Mouse (Mus musculus) stomach, embryonic 16.5 days (tissue): ENCODE data around the gene Hist3h2ba. TPM values are rescaled to one million over a fixed set of nuclear protein-coding genes. Genes with fewer than 3 reads are reported as not detected.
A peak's percentile ranks its signal among the peaks of the same experiment; 100 is the strongest.

ENCODE experiments used
- ATAC-seq: fragments of 200-750 bp; cut with Nextera tagmentation; 2 replicates; pipeline ENCODE4 v1.8.0; 2017; ENCODE audit warnings: moderate number of reproducible peaks, moderate TSS enrichment; ENCODE audit not compliant: insufficient read depth, low FRiP score
- H3K27ac ChIP-seq: fragments of 300-500 bp; sonication (generic); 2 replicates; pipeline ENCODE4 v1.5.1; 2014; ENCODE audit warnings: low read length
- H3K27me3 ChIP-seq: fragments of 300-500 bp; sonication (generic); 2 replicates; pipeline ENCODE4 v1.6.1; 2014; ENCODE audit warnings: low read length, control low read depth, mixed read lengths; ENCODE audit not compliant: control insufficient read depth, insufficient read depth
- H3K36me3 ChIP-seq: fragments of 300-500 bp; sonication (generic); 2 replicates; pipeline ENCODE4 v1.6.1; 2014; ENCODE audit warnings: low read length; ENCODE audit not compliant: control insufficient read depth, insufficient read depth
- H3K4me1 ChIP-seq: fragments of 300-500 bp; sonication (generic); 2 replicates; pipeline ENCODE4 v1.6.1; 2014; ENCODE audit warnings: low read length, control low read depth, mixed read lengths; ENCODE audit not compliant: control insufficient read depth, insufficient read depth
- H3K4me2 ChIP-seq: fragments of 300-500 bp; sonication (generic); 2 replicates; pipeline ENCODE4 v1.6.1; 2014; ENCODE audit warnings: low read depth, low read length, mixed read lengths
- H3K4me3 ChIP-seq: fragments of 300-500 bp; sonication (generic); replicated peaks from 2 replicates; pipeline ENCODE4 v1.5.1; 2014; ENCODE audit warnings: mild to moderate bottlenecking, low read length
- H3K9ac ChIP-seq: fragments of 300-500 bp; sonication (generic); 2 replicates; pipeline ENCODE4 v1.6.1; 2014; ENCODE audit warnings: low read length
- H3K9me3 ChIP-seq: fragments of 300-500 bp; sonication (generic); replicated peaks from 2 replicates; pipeline ENCODE4 v1.6.1; 2016; ENCODE audit warnings: low read length, control low read depth; ENCODE audit not compliant: control insufficient read depth
- WGBS: fragments of 180-500 bp; shearing (Covaris S2); extraction: QIAGEN DNeasy Blood & Tissue Kit; methylation state at CpG from one replicate; pipeline ENCODE4 v1.1.7; 2014; 5-methylcytosine and 5-hydroxymethylcytosine counted together
- polyA plus RNA-seq: library from polyadenylated mRNA; unstranded; fragments of >200 nt; fragmentation: Nextera tagmentation; extraction: Ambion mirVana; gene quantifications from 2 replicates; pipeline ENCODE4 v1.2.1, GENCODE M21; 2015

The Hist3h2ba gene
- polyA plus RNA-seq: 44.0 and 50.7 TPM in 2 replicates

DNA sequence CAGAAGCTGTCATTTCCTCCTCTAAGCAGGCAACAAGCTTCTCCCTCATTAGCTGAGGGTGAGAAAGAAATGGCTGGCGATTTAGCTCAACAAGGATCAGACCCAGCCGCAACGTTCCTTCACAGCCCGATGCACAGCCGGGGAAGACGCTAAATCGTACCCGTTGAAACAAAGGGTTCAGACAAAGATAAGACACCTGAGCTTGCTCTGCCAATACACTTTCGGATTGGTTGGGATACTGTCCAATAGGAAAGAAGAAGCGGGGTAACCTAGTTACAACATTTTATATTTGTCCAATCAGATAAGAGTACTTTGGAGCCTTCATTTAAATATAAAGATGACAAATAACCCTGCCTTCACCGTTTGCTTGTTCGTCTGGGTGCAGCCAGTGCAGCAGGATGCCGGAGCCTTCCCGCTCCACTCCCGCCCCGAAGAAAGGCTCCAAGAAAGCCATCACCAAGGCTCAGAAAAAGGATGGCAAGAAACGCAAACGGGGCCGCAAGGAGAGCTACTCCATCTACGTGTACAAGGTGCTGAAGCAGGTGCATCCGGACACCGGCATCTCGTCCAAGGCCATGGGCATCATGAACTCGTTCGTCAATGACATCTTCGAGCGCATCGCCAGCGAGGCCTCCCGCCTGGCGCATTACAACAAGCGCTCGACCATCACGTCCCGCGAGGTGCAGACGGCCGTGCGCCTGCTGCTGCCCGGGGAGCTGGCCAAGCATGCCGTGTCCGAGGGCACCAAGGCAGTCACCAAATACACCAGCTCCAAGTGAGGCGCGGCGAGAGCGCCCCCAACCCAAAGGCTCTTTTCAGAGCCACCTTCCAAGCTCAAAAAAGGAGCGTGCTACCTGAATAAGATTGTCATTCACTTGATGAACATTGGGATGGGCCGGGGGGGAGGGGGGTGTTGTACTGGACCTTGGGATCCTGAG, at the start of gene Hist3h2ba:
TSS of gene Hist3h2ba (plus strand) at position 379 of the 938 bp plus-strand sequence.
- Histone ChIP-seq H3K4me2 (peak within 1 kb of the TSS; percentile 58), H3K9me3 (no peaks in the 10 kb centered on the region), H3K27ac (peak within 1 kb of the TSS; percentile 75), H3K9ac (peak within 1 kb of the TSS; percentile 62), H3K36me3 (no peaks in the 10 kb centered on the region), H3K27me3 (no peaks in the 10 kb centered on the region; the same call in 1 of the 2 replicates), H3K4me1 (peaks cover 19% of the 10 kb centered on the region), H3K4me3 (peak within 1 kb of the TSS; percentile 42)
- under 1% methylated on average over 48 of the region's 48 CpGs for WGBS
- ATAC-seq: peak; percentile 90

GRCm38 (mm10) chr11:58901080-58901479, 47.6 kb upstream of the Hist3h2ba start:
- no peaks in the 10 kb centered on the region for H3K27me3 ChIP-seq
- no peak overlapping the region for H3K9ac ChIP-seq
- H3K4me1 ChIP-seq: peaks cover 7% of the 10 kb centered on the region
- H3K27ac ChIP-seq: no peak overlapping the region
- H3K9me3 ChIP-seq: no peaks in the 10 kb centered on the region
- H3K4me2 ChIP-seq: no peak overlapping the region
- no peak overlapping the region for H3K4me3 ChIP-seq
- no peak for ATAC-seq
- H3K36me3 ChIP-seq: no peaks in the 10 kb centered on the region

- H3K4me1 ChIP-seq: peaks cover 7% of the 10 kb centered on the region
- H3K27ac ChIP-seq: peak within 1 kb of the TSS; percentile 90
- H3K27me3 ChIP-seq: no peaks in the 10 kb centered on the region
- WGBS: under 1% methylated on average over 40 of the region's 40 CpGs
- peak; percentile 97 for ATAC-seq
- H3K36me3 ChIP-seq: no peaks in the 10 kb centered on the region
- H3K4me3 ChIP-seq: peak within 1 kb of the TSS; percentile 67
- H3K9ac ChIP-seq: peak within 1 kb of the TSS; percentile 85
- H3K9me3 ChIP-seq: no peaks in the 10 kb centered on the region
- peak within 1 kb of the TSS; percentile 88 for H3K4me2 ChIP-seq
Measured at GRCm38 (mm10) chr11:58903511-58904409, 45.0 kb upstream of the Hist3h2ba start, which contains the start of gene Zfp39. Gene Zfp39 (minus strand): TSS chr11:58904225.

- ATAC-seq: peak; percentile 15; the same call in 1 of the 2 replicates
- WGBS: under 1% methylated on average over 8 of the region's 8 CpGs
- peak overlapping the region; percentile 67 for H3K4me3 ChIP-seq
- H3K9me3 ChIP-seq: no peaks in the 10 kb centered on the region
- peaks cover 7% of the 10 kb centered on the region for H3K4me1 ChIP-seq
- no peaks in the 10 kb centered on the region for H3K27me3 ChIP-seq
- H3K27ac ChIP-seq: peak overlapping the region; percentile 54; the same call in 1 of the 2 replicates
- peak overlapping the region; percentile 85 for H3K9ac ChIP-seq
- H3K4me2 ChIP-seq: peak overlapping the region; percentile 88
- H3K36me3 ChIP-seq: no peaks in the 10 kb centered on the region
Measured at GRCm38 (mm10) chr11:58904410-58904718, 44.4 kb upstream of the Hist3h2ba start.

DNA sequence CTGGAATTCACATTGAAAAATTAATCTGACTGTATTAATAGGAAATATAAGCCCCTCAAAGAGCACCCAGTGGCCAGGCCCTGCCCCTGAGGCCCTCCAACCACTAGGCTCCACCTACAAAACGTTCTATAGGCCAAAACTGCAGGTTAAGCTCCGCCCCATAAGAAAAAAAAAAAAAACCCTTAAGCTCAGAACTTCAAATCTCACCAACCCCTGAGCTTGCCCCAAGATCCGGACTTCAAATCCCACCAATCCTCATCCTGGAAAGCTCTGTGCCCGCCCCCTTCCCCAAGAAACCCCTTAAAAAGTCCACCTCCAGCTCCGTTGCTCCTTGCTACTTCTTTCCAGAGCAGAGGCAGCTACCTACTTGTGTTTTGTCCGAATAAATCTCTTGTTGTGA, 43.9 kb upstream of the Hist3h2ba start:
- Histone ChIP-seq H3K9me3 (no peaks in the 10 kb centered on the region), H3K4me1 (peaks cover 7% of the 10 kb centered on the region), H3K4me2 (no peak overlapping the region), H3K27ac (no peak overlapping the region), H3K36me3 (no peaks in the 10 kb centered on the region), H3K27me3 (no peaks in the 10 kb centered on the region), H3K9ac (no peak overlapping the region), H3K4me3 (no peak overlapping the region)
- WGBS: 45% methylated on average over 6 of the region's 6 CpGs
- ATAC-seq: no peak

DNA sequence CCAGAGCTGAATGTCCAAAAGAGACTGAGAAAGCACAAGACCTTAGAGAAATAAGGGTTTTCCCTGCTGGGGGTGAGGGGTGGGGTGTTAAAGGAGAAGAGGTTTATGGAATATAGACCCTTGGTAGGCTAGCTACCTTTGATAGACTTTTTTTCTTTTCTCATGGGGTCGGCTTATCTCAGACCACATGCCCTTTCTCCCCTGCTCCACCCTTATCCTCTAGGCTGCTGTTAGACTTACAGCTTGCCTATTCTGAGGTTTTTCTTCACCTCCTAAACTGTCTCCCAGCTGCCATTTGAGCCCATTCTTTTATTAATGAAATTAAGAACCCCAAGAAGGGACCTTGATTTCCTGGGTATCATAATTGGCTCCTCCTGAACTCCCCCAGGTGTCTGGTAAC, 34.9 kb upstream of the Hist3h2ba start:
- H3K36me3 ChIP-seq: no peaks in the 10 kb centered on the region
- no peaks in the 10 kb centered on the region; the same call in 1 of the 2 replicates for H3K4me1 ChIP-seq
- no peaks in the 10 kb centered on the region for H3K27me3 ChIP-seq
- no peaks in the 10 kb centered on the region for H3K9me3 ChIP-seq
- H3K4me3 ChIP-seq: no peak overlapping the region
- 64% methylated on average over 1 of the region's 1 CpGs for WGBS
- no peak overlapping the region for H3K27ac ChIP-seq
- ATAC-seq: no peak
- H3K4me2 ChIP-seq: no peak overlapping the region; the same call in 1 of the 2 replicates
- no peak overlapping the region for H3K9ac ChIP-seq

- Histone ChIP-seq H3K4me1 (no peaks in the 10 kb centered on the region; the same call in 1 of the 2 replicates), H3K27me3 (no peaks in the 10 kb centered on the region), H3K4me3 (peak overlapping the region; percentile 41), H3K27ac (no peak overlapping the region), H3K36me3 (no peaks in the 10 kb centered on the region), H3K4me2 (peak overlapping the region; percentile 67), H3K9ac (peak overlapping the region; percentile 49), H3K9me3 (no peaks in the 10 kb centered on the region)
- WGBS: 11% methylated on average over 17 of the region's 17 CpGs
- ATAC-seq: 0 out of 2 replicates have a peak, but pooled peaks have one; percentile 30
Measured at GRCm38 (mm10) chr11:58914461-58915028, 34.2 kb upstream of the Hist3h2ba start.

DNA sequence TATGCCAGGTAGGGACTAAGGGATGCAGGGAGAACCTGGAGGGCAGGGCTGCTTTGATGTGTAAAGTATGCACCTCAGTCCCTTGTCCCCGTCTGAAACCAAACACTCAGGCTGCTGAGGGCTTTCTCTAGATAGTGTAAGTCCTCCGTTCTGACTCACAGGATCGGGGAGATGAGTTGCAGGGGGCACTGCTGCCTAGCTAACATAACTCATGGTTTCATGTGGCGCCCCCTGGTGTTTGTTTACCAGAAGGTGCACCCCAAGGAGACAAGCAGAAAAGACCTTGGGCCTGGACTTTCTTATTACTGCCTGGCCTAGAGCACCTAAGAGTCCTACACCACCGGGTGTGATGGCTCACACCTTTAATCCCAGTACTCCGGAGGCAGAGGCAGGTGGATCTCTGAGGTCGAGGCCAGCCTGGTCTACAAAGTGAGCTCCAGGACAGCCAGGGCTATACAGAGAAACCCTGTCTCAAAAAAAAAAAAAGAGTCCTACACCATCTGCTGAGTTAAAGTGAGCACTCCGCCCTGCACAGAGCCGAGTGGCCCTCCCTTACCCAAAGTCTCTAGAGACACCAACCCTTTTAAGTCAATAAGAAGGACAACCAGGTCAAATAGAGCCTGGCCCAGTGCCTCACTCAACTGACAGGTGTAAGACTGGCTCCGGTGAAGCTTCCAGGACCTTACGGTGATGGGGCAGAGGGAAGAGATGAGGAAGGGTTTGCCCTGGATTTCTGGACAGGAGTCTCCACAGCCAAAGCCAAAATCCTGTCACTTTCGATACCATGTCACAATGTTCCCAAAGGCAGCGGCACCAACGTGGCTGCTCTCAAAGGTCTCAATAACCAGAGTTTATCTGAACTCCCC, 31.6 kb upstream of the Hist3h2ba start:
- WGBS: 49% methylated on average over 14 of the region's 14 CpGs
- no peaks in the 10 kb centered on the region for H3K9me3 ChIP-seq
- no peak overlapping the region for H3K4me3 ChIP-seq
- no peak overlapping the region for H3K27ac ChIP-seq
- H3K4me2 ChIP-seq: no peak overlapping the region
- no peaks in the 10 kb centered on the region for H3K27me3 ChIP-seq
- H3K36me3 ChIP-seq: no peaks in the 10 kb centered on the region
- H3K9ac ChIP-seq: no peak overlapping the region
- no peaks in the 10 kb centered on the region; the same call in 1 of the 2 replicates for H3K4me1 ChIP-seq
- no peak for ATAC-seq
